Mouse (Mus musculus) ES-E14 (cell line): Measurements from ENCODE around the gene Lpcat3.

Experiments used
- CHD2 ChIP-seq: IDR thresholded peaks from 2 replicates; pipeline ENCODE4 v1.6.1; 2014; ENCODE audit warnings: mild to moderate bottlenecking, low read depth, low read length, inconsistent platforms
- HCFC1 ChIP-seq: IDR thresholded peaks from 2 replicates; pipeline ENCODE4 v1.6.1; 2012; ENCODE audit warnings: low read length, inconsistent platforms, borderline replicate concordance; ENCODE audit not compliant: insufficient read depth
- MAFK ChIP-seq: IDR thresholded peaks from 2 replicates; pipeline ENCODE4 v1.6.1; 2014; ENCODE audit warnings: mild to moderate bottlenecking, low read depth, low read length, inconsistent platforms; ENCODE audit not compliant: insufficient read depth
- ZC3H11A ChIP-seq: IDR thresholded peaks from 2 replicates; pipeline ENCODE4 v1.6.1; 2012; ENCODE audit warnings: low read depth, mild to moderate bottlenecking, inconsistent platforms, low read length, borderline replicate concordance
- ZNF384 ChIP-seq: IDR thresholded peaks from 2 replicates; pipeline ENCODE4 v1.6.1; 2012; ENCODE audit warnings: low read depth, low read length, inconsistent platforms

DNA sequence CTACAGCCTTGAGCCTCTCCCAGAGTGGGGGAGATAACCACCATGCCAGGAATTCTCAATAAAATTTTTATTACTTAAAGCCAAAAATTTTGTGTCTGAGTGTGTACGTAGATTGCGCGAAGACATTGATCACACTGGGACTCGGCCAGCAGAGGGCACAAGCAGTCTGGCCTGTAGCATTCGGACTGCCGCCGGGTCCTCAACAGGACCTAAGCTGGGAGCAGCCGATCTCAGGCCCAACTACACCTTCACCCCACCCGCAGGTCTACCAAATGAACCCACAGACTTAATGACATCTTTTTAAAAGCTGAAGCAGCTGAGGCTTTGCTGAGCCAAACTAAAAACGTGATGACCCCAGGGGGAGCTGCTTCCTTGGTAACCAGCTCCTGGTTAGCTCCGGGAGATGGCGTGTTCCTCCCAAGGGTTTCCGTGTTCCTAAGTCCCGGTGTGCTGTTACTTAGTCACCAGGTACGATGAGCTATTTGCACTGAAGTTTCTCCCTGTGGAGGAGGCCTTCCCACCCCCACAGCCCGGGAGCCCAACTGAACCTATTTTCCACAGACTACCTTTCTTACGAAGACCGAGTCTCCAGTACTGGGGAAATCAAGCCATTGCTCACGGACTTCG, 54.1 kb downstream of the Lpcat3 start:
- TF ChIP-seq HCFC1, result no peak
- TF ChIP-seq CHD2, result no peak
- TF ChIP-seq MAFK, result no peak
- TF ChIP-seq ZC3H11A, result peak; percentile 22; the same call in 1 of the 2 replicates
- TF ChIP-seq ZNF384, result no peak
